Mouse (Mus musculus) heart, embryonic 11.5 days (tissue): ENCODE data around the gene Tubgcp3. TPM values are rescaled to one million over a fixed set of nuclear protein-coding genes. Genes with fewer than 3 reads are reported as not detected.
A peak's percentile ranks its signal among the peaks of the same experiment; 100 is the strongest.

Source experiments
- ATAC-seq: fragments of 200-750 bp; cut with Nextera tagmentation; replicated peaks from 2 replicates; pipeline ENCODE4 v1.8.0; 2017; ENCODE audit warnings: moderate library complexity; ENCODE audit not compliant: insufficient number of reproducible peaks, low FRiP score, low TSS enrichment
- H3K27ac ChIP-seq: fragments of 300-500 bp; sonication (generic); 2 replicates; pipeline ENCODE4 v1.5.1; 2014; ENCODE audit warnings: mild to moderate bottlenecking, low read depth, low read length
- H3K27me3 ChIP-seq: fragments of 300-500 bp; sonication (generic); 2 replicates; pipeline ENCODE4 v1.6.1; 2014; ENCODE audit warnings: mild to moderate bottlenecking, low read length, mixed read lengths; ENCODE audit not compliant: control insufficient read depth, insufficient read depth
- H3K36me3 ChIP-seq: fragments of 300-500 bp; sonication (generic); 2 replicates; pipeline ENCODE4 v1.6.1; 2014; ENCODE audit warnings: mild to moderate bottlenecking, low read length, moderate library complexity, mixed read lengths; ENCODE audit not compliant: control insufficient read depth, insufficient read depth
- H3K4me1 ChIP-seq: fragments of 300-500 bp; sonication (generic); 2 replicates; pipeline ENCODE4 v1.6.1; 2014; ENCODE audit warnings: low read length; ENCODE audit not compliant: control insufficient read depth, insufficient read depth
- H3K4me2 ChIP-seq: fragments of 300-500 bp; sonication (generic); 2 replicates; pipeline ENCODE4 v1.6.1; 2014; ENCODE audit warnings: mild to moderate bottlenecking, moderate library complexity
- H3K4me3 ChIP-seq: fragments of 300-500 bp; sonication (generic); 2 replicates; pipeline ENCODE4 v1.5.1; 2014; ENCODE audit warnings: low read depth, low read length
- H3K9ac ChIP-seq: fragments of 300-500 bp; sonication (generic); 2 replicates; pipeline ENCODE4 v1.6.1; 2014; ENCODE audit warnings: mild to moderate bottlenecking, low read depth, low read length, moderate library complexity
- H3K9me3 ChIP-seq: fragments of 300-500 bp; sonication (generic); replicated peaks from 2 replicates; pipeline ENCODE4 v1.6.1; 2016; ENCODE audit warnings: low read length; ENCODE audit not compliant: control insufficient read depth
- WGBS: fragments of 180-500 bp; shearing (Covaris S2); extraction: QIAGEN DNeasy Blood & Tissue Kit; methylation state at CpG from one replicate; pipeline ENCODE4 v1.1.7; 2014; ENCODE audit not compliant: insufficient replicate concordance; 5-methylcytosine and 5-hydroxymethylcytosine counted together
- polyA plus RNA-seq: library from polyadenylated mRNA; unstranded; fragments of >200 nt; fragmentation: Nextera tagmentation; extraction: Ambion mirVana; gene quantifications from 2 replicates; pipeline ENCODE4 v1.2.1, GENCODE M21; 2014

Gene Tubgcp3
- 33.6 and 37.1 TPM in 2 replicates for polyA plus RNA-seq

- Histone ChIP-seq H3K4me2 (peak within 1 kb of the TSS; percentile 89), H3K4me1 (peaks cover 5% of the 10 kb centered on the region; the same call in 1 of the 2 replicates), H3K27me3 (peaks cover 11% of the 10 kb centered on the region), H3K36me3 (no peaks in the 10 kb centered on the region; the same call in 1 of the 2 replicates), H3K4me3 (peak within 1 kb of the TSS; percentile 88), H3K9ac (peak within 1 kb of the TSS; percentile 86), H3K27ac (peak within 1 kb of the TSS; percentile 54; the same call in 1 of the 2 replicates), H3K9me3 (no peaks in the 10 kb centered on the region)
- WGBS = 2% methylated on average over 65 of the region's 65 CpGs
- ATAC-seq = peak; percentile 79
Observed at GRCm38 (mm10) chr8:12672056-12672881, at the start of gene Tubgcp3. Gene Tubgcp3 (minus strand): TSS chr8:12672248.

DNA sequence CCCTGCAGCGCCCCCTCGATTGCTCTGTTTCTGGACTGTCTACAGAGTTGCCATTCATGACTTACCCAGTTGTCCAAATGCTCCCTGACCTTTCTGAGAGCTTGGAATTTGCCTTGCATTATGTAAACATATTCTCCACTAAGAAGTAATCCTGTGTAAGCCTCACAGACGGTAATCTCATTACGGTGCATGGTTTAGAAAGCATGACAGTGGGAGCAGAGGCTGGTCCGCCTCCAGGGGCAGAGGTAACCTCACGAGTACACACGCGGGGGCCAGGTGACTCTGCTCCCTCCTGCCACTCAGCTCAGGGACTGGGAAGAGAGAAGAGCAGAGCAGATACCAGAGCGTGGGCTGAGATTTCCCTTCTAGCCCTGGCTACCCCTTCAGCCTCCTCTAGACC, 47.0 kb upstream of the Tubgcp3 start:
- Histone ChIP-seq H3K27me3 (no peaks in the 10 kb centered on the region), H3K4me3 (no peak overlapping the region), H3K4me1 (no peaks in the 10 kb centered on the region), H3K27ac (no peak overlapping the region), H3K9me3 (no peaks in the 10 kb centered on the region), H3K36me3 (no peaks in the 10 kb centered on the region), H3K4me2 (no peak overlapping the region), H3K9ac (no peak overlapping the region)
- WGBS = 77% methylated on average over 9 of the region's 9 CpGs
- no peak for ATAC-seq

GRCm38 (mm10) chr8:12715861-12716585, 44.0 kb upstream of the Tubgcp3 start:
- no peak overlapping the region for H3K27ac ChIP-seq
- no peak overlapping the region for H3K9ac ChIP-seq
- ATAC-seq = no peak
- WGBS = 75% methylated on average over 18 of the region's 18 CpGs
- H3K4me1 ChIP-seq = no peaks in the 10 kb centered on the region
- no peaks in the 10 kb centered on the region for H3K9me3 ChIP-seq
- H3K27me3 ChIP-seq = no peaks in the 10 kb centered on the region
- no peak overlapping the region for H3K4me2 ChIP-seq
- no peaks in the 10 kb centered on the region for H3K36me3 ChIP-seq
- H3K4me3 ChIP-seq = no peak overlapping the region

DNA sequence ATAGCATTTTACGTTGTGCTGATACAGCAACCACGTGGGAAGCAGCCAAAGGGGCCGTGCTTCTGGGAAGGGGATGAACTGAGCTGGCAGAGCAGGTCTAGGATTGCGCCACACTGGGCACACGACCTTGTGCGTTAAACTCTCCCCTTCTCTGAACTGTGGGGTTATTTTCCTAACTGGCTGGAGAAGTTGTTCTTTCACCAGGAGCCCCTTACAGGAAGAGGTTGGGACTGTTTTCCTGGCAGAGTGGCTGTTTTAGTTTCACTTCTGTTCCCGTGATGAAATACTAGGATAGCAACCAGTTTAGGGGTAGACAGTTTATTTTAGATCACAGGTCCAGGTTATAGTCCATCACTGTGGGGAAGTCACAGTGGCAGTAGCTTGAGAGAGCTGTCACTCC, 39.6 kb upstream of the Tubgcp3 start:
- no peak overlapping the region for H3K27ac ChIP-seq
- H3K4me2 ChIP-seq = no peak overlapping the region
- H3K27me3 ChIP-seq = no peaks in the 10 kb centered on the region
- 76% methylated on average over 7 of the region's 7 CpGs for WGBS
- no peak overlapping the region for H3K9ac ChIP-seq
- ATAC-seq = no peak
- H3K9me3 ChIP-seq = no peaks in the 10 kb centered on the region
- no peak overlapping the region for H3K4me3 ChIP-seq
- no peaks in the 10 kb centered on the region for H3K36me3 ChIP-seq
- H3K4me1 ChIP-seq = no peaks in the 10 kb centered on the region

DNA sequence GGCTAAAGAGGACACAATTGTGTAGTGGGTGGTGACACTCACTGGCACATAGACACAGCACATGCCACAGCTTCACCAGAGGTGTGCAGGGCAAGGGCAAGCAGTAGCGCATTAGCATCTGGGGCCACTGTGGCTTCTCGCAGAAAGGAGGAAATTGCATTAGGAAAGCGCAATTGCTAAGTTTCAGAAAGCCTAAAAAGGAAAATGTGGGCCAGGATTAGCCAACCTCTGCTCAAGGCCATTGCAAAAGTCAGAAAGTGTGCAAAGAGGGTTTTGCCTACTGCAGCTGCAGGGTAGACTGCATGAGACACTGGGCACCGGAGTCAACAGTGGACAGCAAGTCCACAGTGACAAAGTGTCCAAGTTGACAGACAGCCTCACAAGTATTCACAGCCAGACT, 31.5 kb upstream of the Tubgcp3 start:
- ATAC-seq = no peak

DNA sequence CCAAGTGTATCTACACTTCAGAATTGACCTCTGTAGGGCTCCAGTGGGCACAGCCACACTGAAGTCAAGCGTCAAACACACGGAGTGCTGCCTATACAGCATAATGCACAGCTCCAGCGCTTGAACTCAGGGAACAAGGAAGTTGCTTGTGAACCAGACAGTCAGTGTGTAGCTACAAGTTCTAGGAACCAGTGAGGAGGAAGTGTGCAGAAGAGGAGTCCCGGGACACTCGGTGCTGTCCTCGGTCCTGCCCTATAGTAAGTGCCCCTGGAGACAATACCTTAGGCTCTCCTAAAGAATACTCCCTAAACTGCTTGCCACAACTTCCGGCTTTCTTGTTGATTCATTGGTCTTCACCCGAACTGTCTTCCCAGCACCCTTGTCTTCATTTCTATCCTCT, 30.2 kb upstream of the Tubgcp3 start:
- H3K27me3 ChIP-seq = 0 out of 2 replicates have a peak, but pooled peaks cover 8% of the 10 kb centered on the region
- no peak overlapping the region for H3K4me2 ChIP-seq
- H3K27ac ChIP-seq = no peak overlapping the region
- no peaks in the 10 kb centered on the region for H3K36me3 ChIP-seq
- 49% methylated on average over 8 of the region's 8 CpGs for WGBS
- ATAC-seq = no peak
- H3K4me1 ChIP-seq = no peaks in the 10 kb centered on the region
- no peak overlapping the region for H3K4me3 ChIP-seq
- no peaks in the 10 kb centered on the region for H3K9me3 ChIP-seq
- H3K9ac ChIP-seq = no peak overlapping the region

More for the DNA sequence above, 31.5 kb upstream of the Tubgcp3 start:
- Histone ChIP-seq H3K4me1 (no peaks in the 10 kb centered on the region), H3K4me2 (no peak overlapping the region), H3K27me3 (0 out of 2 replicates have a peak, but pooled peaks cover 8% of the 10 kb centered on the region), H3K4me3 (no peak overlapping the region), H3K9ac (no peak overlapping the region), H3K9me3 (no peaks in the 10 kb centered on the region), H3K36me3 (no peaks in the 10 kb centered on the region), H3K27ac (no peak overlapping the region)
- WGBS = 83% methylated on average over 4 of the region's 4 CpGs

GRCm38 (mm10) chr8:12698660-12699277, 26.7 kb upstream of the Tubgcp3 start:
- Histone ChIP-seq H3K27me3 (0 out of 2 replicates have a peak, but pooled peaks cover 8% of the 10 kb centered on the region), H3K36me3 (no peaks in the 10 kb centered on the region), H3K4me3 (no peak overlapping the region), H3K4me2 (no peak overlapping the region), H3K9ac (no peak overlapping the region), H3K27ac (no peak overlapping the region), H3K9me3 (no peaks in the 10 kb centered on the region), H3K4me1 (no peaks in the 10 kb centered on the region)
- ATAC-seq = no peak
- whole genome bisulfite sequencing = 30% methylated on average over 3 of the region's 3 CpGs

DNA sequence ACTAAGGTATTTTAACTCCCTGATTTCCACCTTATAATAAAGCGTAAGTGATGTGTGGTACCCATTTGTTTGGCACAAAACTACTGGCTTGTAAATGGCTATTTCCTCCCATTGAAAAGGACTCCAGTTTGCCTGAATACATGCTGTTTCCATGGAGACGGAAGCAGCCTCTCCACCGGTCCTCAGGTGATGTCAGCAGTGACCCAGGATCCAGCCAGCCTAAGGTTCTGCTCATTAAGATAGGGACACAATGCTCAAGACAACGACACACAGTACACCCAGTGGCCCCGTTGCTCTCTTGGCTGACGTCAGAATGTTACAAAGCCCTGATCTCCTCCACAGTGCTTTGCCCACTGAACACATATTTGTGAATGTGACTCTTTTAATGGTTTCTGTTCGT, 16.8 kb upstream of the Tubgcp3 start:
- H3K9me3 ChIP-seq = no peaks in the 10 kb centered on the region
- no peak overlapping the region for H3K27ac ChIP-seq
- 55% methylated on average over 7 of the region's 7 CpGs for WGBS
- ATAC-seq = no peak
- H3K27me3 ChIP-seq = peaks cover 2% of the 10 kb centered on the region; the same call in 1 of the 2 replicates
- no peaks in the 10 kb centered on the region for H3K36me3 ChIP-seq
- no peak overlapping the region for H3K4me3 ChIP-seq
- H3K4me1 ChIP-seq = no peaks in the 10 kb centered on the region
- no peak overlapping the region for H3K4me2 ChIP-seq
- no peak overlapping the region for H3K9ac ChIP-seq
